Mouse (Mus musculus): Measurements from ENCODE around the gene Trib3. TPM values are rescaled to one million over a fixed set of nuclear protein-coding genes. Genes with fewer than 3 reads are reported as not detected.
"Not testable (repeated sequence)": the region's sequence is repeated elsewhere in the genome, so short reads cannot be mapped to it uniquely, and the experiment has no call there.

The Trib3 gene
- total RNA-seq (2014; fragmentation: Nextera tagmentation) (1.0 TPM in 1 of 2 replicates, not detected in the other), total RNA-seq (2017) (not detected in 2 replicates)

DNA sequence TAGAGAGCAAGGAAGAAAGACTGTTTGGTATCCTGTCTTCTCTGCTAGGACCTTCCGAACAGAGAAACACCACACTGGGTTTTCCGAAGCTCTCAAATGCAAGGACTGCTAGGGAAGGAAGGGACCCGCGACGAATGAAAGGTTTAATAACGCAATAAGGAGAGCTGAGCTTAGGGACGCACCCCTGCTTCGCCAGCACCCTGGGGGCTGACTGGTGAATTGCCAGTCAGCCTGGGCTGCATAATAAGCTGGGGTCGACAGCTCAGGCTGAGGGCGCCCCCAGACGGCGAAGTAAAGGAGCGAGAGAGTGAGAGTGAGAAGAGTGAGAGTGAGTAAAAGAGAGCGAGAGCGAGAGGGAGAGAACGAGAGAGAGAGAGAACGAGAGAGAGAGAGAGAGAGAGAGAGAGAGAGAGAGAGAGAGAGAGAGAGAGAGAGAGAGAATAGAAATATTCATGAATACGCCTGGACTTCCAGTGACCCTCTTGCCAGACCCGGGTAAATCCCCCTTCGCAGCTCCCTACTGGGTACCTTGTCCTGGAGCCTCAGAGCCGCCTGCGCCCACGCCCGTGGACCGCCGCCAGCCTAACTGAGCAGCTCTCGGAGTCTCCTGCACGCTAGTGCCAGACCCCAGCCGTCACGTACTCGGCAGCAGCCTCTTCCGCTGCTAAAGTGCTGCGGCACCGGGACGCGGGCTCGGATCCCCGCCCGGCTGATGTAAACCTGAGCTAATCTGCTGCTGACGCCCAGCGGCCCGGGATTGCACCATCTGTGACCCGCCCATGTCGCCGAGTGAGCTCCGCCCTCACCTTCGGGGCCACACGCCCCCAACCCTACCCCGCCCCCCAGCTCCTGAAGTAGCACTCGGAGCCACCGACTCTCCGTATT lies at the start of gene Trib3:
Trib3 (minus strand) TSS at position 704 of the 885 bp plus-strand sequence.
- ATAC-seq (replicated peaks; ENCODE audit: low FRiP score, low TSS enrichment, poor library complexity, severe bottlenecking): peak; percentile 74

DNA sequence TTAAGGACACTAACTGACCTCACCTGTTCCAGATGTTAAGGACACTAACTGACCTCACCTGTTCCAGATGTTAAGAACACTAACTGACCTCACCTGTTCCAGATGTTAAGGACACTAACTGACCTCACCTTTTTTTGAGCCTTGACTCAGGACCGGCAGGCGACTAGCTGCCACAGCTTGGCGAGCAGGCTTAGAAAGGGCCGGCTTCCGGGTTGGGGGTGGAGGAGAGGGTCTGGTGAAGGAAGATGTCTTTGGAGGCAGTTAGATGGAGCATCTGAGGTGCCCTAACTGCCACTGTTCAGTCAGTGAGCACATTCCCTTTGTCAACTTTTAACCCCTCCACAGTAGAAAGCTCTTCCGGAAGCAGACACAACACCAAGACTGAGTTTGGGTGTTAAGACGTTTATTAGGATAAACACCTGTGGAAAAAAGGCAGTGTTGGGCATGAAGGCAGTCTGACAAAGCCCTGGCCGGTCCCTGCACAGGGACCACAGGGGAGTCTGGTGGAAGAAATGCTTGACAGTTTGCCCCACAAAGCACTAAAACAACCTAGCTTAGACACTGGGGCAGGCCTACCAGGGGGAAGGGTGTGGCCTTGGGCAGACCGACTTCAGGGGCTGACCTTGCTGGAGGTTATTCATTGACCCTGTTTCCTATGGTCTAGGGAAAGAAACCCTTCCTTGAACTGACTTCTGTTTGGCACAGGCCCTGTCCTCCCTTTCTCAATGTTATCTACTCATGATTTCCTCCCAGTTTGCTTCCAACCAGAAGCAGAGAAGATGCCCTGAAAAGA lies 49.6 kb upstream of the Trib3 start:
- no peak for ATAC-seq (replicated peaks; ENCODE audit: low FRiP score, low TSS enrichment, poor library complexity, severe bottlenecking)

DNA sequence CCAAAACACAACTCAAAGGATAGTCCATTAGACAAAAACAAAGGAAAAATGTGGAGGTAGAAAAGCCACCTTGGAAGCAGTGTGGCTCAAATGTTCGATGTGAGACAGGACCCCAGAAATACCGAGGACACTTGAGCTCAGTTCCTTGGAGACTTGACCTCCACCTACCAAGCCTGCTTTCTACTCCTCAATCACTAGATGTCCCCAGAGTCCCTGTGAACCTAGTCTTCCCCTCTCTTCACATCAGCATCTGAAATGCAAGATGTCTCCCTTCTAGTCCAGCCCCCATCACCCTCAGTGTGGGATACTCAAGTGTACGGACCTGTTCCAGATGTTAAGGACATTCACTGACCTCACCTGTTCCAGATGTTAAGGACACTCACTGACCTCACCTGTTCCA lies 49.0 kb upstream of the Trib3 start:
- ATAC-seq (replicated peaks; ENCODE audit: low FRiP score, low TSS enrichment, poor library complexity, severe bottlenecking): peak; percentile 43; the same call in 1 of the 2 replicates

DNA sequence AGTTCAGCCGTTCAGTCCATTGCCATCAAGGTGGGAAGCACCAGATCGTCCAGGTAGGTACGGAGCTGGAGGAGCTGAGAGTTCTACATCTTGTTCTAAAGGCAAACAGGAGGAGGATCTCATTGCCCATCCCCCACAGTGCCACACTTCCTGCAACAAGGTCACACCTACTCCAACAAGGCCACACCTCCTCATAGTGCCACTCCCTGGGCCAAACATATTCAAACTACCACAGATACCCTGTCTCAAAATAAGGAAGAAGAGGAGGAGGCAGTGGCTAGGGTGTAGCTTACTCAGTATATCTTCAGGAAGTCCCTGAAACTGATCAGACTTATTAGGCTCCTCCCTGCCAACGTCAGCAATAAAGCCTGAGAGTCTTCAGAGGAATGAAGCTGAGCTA lies 40.4 kb upstream of the Trib3 start:
- no peak for ATAC-seq (replicated peaks; ENCODE audit: low FRiP score, low TSS enrichment, poor library complexity, severe bottlenecking)

DNA sequence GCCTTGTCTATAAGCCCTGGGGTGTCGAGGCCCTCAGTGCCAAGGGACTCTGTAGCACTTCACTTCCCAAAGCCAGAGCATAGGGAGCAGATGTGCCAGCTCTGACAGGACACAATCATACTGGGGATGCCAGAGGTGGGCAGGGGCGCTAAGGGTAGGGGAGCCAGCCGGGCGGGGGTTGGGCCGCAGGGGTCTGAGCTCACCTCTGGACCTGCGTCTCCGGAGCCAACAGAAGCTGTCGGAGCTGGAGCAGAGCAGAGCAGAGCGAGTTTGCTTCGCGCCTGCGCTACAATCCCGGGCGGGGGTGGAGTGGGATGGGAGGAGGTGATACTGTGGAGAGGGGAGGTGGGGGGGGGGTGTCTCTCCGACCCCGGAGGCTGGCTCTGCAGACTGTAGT lies 32.5 kb upstream of the Trib3 start, which contains the start of gene Nrsn2:
Nrsn2 (minus strand) TSS at position 294 of the 397 bp plus-strand sequence.
- no peak for ATAC-seq (replicated peaks; ENCODE audit: low FRiP score, low TSS enrichment, poor library complexity, severe bottlenecking)

DNA sequence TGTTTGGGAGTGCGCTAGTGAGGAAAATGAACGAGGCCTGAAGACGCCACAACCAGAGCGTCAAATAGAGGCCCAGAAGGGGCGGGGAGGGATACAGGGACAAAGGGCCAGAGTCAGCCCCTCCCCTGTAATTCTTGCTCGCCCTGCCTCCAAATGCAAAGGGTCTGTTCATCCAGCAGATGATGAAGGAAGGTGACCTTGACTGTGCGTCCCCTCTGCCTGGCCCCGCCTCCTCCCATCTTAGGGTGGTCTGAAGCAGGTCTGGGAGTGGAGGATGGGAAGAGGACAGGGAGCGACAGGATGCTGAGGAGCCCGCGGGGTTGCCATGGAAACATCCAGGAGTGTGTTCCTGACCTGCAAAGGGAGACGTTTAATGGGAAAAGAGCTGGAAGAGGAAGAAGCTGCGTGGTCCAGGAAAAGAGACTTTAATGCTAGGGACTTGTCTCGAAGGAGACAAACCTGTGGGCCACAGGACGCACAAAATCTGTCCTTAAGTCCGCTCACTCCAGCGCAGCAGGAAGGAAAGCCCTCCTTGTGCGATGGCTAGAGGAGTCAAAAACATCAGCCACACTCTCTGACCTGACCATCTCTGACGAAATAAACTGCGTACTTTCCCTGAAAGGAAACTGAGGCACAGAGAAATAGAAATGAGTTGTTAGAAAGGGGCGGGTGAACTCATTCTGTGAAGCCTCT lies 32.0 kb upstream of the Trib3 start:
- ATAC-seq (replicated peaks; ENCODE audit: low FRiP score, low TSS enrichment, poor library complexity, severe bottlenecking): no peak

DNA sequence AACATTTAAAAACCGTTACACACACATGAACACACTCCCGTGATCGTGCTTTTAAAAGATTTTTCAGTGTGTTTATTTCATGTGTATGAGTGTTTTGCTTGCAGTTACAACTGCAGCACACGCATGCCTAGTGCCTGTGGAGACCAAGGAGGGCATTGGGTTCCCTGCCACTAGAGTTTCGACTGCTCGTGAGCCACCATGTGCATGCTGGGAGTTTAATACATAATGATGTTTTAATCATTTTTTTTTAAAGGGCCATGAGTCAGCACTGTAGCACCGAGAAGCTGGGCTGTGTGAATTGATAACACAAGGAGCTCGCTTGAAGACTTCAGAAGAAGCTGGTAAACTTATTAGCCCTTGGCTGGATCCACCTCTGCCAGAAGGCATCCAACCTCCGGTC lies 29.7 kb upstream of the Trib3 start:
- peak; percentile 74 for ATAC-seq (replicated peaks; ENCODE audit: low FRiP score, low TSS enrichment, poor library complexity, severe bottlenecking)

DNA sequence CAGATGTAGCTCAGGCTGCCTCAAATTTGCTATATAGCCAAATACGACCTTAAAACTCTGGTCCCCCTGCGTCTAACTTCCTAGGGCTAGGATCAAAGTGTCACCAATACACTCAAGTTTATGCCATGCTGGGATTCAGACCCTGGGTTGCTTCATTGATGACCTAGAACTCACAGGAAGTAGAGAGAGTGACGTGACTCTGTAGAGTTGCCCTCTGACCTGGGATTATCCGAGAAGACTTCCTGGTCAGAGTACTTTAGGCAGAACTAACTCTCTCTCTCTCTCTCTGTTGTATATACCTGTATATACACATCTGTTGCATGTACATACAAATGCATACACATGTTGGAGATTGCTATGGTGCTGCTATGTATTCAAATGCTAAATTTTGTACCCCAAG lies 28.8 kb upstream of the Trib3 start:
- no peak for ATAC-seq (replicated peaks; ENCODE audit: low FRiP score, low TSS enrichment, poor library complexity, severe bottlenecking)

DNA sequence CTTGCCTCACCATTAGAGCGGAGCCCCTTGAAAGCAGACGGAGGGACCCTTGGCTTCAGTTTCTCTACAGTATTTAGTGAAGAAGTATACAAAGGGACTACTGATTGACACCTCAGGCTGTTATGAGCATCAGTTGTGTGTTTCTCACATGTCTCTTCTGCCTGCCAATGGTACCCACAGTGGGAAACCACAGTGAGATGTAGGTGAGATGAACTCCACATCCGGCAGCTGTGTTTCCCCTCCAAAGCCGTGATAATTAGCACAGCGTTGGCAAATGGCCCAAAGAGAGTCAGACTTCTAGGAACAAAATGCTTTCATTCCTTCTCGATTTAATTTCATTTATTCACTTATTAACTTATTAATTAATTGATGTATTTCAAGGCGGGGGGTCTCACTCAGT lies 28.3 kb upstream of the Trib3 start:
- ATAC-seq (replicated peaks; ENCODE audit: low FRiP score, low TSS enrichment, poor library complexity, severe bottlenecking): no peak

DNA sequence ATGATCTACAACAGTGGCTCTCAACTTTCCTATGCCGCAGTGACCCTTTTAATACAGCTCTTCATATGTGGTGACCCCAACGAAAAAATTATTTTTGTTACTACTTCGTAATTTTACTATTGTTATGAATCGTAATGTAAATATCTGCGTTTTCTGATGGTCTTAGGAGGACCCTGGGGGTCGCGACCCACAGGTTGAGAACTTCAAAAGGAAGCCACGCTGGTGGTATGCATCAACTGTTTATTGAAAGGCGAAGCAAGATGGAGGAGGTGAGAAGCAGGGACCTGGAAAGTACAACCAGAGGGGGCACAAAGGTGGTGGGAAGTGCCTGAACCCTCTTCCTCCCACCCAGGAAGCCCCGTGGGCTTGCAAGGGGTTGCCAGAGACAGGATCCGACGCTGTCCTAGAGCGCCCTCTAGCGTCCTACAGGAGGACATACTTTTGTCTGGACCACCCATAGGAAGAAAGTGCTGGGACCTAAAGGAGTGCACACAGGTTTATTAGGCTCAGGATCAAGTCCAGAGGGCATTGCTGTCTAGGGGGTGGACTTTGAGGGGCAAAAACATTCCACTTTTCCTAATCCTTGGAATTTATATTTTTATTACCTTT lies 24.8 kb upstream of the Trib3 start:
- ATAC-seq (replicated peaks; ENCODE audit: low FRiP score, low TSS enrichment, poor library complexity, severe bottlenecking): peak; percentile 62

DNA sequence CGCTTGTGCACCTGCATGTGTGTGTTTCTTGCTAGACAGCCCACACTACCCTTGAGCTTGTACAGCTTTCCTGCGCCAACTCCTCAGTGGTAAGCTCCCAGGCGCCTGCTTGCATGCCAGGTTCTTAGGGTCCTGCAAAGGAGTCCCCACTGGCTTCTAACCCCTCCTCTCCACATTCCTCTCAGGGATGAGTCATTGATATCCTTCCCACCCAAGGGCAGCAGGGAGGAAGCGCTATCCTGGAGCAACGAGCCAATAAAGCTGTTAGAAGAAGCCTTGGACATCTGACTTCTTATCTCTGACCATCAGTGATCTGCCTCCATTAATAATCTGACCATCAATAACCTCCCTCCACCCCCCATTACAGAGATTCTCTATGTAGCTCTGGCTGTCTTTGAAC lies 24.1 kb upstream of the Trib3 start:
- ATAC-seq (replicated peaks; ENCODE audit: low FRiP score, low TSS enrichment, poor library complexity, severe bottlenecking): no peak

DNA sequence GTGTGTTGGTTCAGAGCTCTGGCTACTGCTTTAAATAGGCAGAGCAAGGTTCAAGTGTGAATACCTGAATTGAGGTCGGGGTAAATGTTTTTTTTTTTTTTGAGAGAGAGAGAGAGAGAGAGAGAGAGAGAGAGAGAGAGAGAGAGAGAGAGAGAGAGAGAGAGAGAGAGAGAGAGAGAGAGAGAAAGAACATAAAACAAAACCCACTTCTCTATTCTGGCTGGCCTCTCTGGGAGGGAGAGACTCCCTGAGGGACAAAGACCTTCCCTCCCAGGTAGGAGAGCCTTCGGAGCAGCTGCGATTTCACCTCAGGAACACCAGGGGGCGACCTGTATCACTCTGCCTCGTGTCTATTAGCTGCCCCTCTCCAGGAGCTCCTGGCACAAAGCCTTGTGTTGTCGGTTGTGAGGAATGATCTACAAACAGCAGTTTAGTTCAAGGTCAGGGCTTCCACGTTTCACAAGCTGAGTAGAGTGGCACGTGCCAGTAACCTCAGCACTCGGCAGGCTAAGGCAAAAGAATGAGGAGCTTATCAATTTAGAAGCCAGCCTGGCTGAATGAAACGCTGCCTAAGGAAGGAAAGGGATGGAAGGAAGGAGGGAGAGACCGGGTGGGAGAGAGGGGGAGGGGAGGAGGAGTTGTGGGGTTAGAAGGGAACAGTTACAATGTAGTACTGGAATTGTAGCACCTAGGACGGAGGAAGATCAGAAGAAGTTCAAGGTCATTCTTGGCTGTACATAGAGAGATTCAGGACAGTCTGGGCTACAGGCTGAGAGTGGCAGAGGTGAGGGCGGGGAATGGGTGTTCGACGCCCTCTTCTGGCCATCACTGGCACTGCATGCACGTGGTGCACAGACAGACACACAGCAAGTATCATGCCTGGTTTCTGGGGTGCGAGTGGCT lies 19.7 kb upstream of the Trib3 start:
- ATAC-seq (replicated peaks; ENCODE audit: low FRiP score, low TSS enrichment, poor library complexity, severe bottlenecking): peak; percentile 85

DNA sequence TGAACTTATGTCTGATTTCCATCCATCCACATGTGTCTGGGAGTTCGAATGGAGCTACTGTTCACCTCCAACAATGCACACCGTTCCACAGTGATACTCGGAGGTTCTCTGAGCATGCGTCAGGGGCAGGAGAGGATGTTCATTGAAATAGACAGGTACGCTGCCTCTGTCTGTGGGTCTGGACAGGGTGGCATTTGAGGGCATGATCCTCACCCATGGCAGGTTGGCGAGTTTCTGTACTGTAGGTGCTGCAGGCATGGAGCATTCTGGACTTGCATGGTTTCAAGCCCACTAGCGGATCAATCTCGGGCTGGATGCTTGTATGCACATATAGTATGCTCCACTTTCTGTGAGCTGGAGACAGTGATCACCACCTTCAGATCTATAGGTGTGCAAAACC lies 17.4 kb upstream of the Trib3 start:
- ATAC-seq (replicated peaks; ENCODE audit: low FRiP score, low TSS enrichment, poor library complexity, severe bottlenecking): no peak

DNA sequence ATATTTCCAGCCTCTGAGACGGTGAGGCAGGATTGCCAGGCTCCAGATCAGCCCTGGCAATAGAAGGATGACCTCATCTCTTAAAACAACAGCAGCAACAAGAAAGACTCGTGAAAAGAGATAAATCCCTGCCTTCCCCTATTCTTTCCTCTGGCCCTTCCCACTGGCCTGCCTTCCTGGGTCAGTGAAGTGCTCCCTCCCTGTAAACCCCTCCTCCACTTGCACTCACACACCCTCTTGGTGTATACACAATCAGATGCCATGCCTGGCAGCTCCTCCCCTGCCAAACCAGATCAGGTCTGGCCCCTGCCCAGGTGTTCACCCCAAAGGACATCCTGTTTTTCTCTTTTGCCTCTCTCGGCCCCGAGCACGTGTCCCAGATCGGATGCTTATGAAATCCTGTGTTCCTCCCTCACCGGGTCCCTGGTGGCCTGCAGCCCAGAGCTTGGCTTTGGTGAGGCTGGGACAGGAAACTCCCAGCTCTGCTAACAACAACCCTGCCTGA lies 16.5 kb upstream of the Trib3 start:
- ATAC-seq (replicated peaks; ENCODE audit: low FRiP score, low TSS enrichment, poor library complexity, severe bottlenecking): no peak

DNA sequence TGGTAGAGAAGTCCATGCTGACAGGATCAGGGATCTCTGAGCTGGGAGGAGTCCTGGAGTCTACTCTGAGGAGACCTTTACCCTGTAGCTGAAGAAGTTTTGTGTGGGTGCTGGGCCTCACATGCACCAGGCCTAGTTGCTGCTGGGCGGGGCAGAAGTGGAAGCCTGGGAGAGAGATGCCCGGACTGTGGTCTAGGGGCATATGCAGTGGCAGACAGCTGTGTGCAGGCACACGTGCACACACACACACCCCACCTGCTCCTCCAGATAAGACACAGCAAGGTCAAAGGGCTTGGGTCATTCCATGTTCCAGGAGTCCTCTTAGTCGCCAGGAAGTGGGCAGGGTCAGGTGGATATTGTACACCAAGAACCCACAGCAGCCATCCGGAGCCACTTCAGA lies 15.8 kb upstream of the Trib3 start:
- ATAC-seq (replicated peaks; ENCODE audit: low FRiP score, low TSS enrichment, poor library complexity, severe bottlenecking): 0 out of 2 replicates have a peak, but pooled peaks have one; percentile 19

DNA sequence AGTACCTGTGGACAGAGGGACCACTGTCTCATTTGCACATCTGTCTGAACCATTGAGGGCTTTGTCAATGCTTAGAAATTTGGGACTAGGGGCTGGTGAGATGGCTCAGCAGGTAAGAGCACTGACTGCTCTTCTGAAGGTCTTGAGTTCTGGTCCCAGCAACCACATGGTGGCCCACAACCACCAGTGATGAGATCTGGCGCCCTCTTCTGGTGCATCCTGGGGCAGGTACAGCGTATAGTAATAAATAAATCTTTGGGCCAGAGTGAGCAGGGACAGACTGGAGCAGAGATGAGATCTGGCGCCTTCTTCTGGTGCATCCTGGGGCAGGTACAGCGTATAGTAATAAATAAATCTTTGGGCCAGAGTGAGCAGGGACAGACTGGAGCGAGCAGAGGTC lies 15.1 kb upstream of the Trib3 start:
- ATAC-seq (replicated peaks; ENCODE audit: low FRiP score, low TSS enrichment, poor library complexity, severe bottlenecking): not testable (repeated sequence)

DNA sequence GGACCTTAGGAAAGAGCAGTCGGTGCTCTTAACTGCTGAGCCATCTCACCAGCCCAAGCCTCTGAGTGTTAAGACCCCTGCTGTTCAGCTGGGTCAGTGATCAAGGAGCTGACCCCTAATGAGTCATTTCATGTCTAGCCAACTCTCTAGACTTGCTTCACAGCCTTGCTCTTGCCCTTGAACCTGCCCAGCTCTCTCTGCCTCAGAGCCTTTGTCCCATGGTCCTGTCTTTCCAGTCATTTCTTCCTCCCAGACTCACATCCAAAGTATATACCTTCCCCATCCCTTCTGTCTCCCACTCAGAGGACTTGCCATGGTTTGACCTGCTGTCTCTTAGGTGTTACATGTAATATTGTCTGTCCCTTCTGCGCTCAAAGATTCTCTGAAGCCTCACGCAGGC lies 13.4 kb upstream of the Trib3 start:
- no peak for ATAC-seq (replicated peaks; ENCODE audit: low FRiP score, low TSS enrichment, poor library complexity, severe bottlenecking)

DNA sequence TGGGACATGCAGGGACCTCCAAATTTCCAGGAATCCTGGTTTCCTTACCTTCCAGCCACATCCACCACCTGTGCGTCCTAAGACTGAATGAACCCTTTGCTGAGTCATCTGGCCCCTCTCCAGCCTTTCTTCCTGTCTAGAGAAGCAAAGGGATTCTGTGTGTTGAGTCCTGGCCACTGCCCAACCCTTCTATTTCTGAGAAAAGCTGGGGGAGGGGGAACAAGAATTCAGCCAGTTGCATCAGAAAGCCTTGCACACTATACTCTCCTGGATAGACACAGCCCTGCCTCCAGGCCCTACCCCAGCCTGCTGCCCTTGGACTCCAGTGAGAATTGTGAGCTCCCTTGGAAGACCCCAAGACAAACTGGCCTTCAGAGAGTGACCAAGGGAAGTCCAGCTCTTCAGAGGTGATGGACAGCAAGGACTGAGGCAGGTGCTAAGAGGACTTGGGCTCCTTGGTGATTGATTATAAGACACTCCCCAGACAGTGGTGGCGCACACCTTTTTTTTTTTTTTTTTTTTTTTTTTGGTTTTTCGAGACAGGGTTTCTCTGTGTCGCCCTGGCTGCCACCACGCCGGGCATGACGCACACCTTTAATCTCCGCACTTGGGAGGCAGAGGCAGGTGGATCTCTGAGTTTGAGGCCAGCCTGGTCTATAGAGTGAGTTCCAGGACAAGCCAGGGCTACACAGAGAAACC lies 6.2 kb upstream of the Trib3 start:
- ATAC-seq (replicated peaks; ENCODE audit: low FRiP score, low TSS enrichment, poor library complexity, severe bottlenecking): no peak

Data from megakaryocyte-erythroid progenitor cell, adult 5-6 weeks (primary cell).